Mouse (Mus musculus) small intestine, adult 2 months (tissue): ENCODE measurements around the gene St6gal1. TPM values are rescaled to one million over a fixed set of nuclear protein-coding genes. Genes with fewer than 3 reads are reported as not detected.

Source experiments
- H3K27ac ChIP-seq: fragments of 200-500 bp; 2 replicates; pipeline ENCODE4 v1.5.1; 2012; ENCODE audit warnings: low read depth, low read length, control low read depth, inconsistent platforms; ENCODE audit not compliant: insufficient read depth
- H3K27me3 ChIP-seq: fragments of 200-500 bp; 2 replicates; pipeline ENCODE4 v1.6.1; 2012; ENCODE audit warnings: mild to moderate bottlenecking, moderate library complexity, low read length, inconsistent platforms; ENCODE audit not compliant: control insufficient read depth, insufficient read depth
- H3K36me3 ChIP-seq: fragments of 200-500 bp; 2 replicates; pipeline ENCODE4 v1.6.1; 2012; ENCODE audit warnings: mild to moderate bottlenecking, low read length, control low read depth, inconsistent platforms; ENCODE audit not compliant: control insufficient read depth, insufficient read depth
- H3K4me1 ChIP-seq: fragments of 200-500 bp; 2 replicates; pipeline ENCODE4 v1.6.1; 2012; ENCODE audit warnings: low read length, inconsistent platforms, mixed read lengths; ENCODE audit not compliant: control insufficient read depth, insufficient read depth, insufficient read length
- H3K4me3 ChIP-seq: fragments of 200-500 bp; 2 replicates; pipeline ENCODE4 v1.5.1; 2012; ENCODE audit warnings: low read depth, mild to moderate bottlenecking, control low read depth, inconsistent platforms, low read length, moderate library complexity
- CTCF ChIP-seq: fragments of 200-500 bp; IDR thresholded peaks from 2 replicates; pipeline ENCODE4 v1.5.1; 2012; ENCODE audit warnings: low read depth, mild to moderate bottlenecking, control low read depth, inconsistent platforms, low read length, moderate library complexity, mixed read lengths; ENCODE audit not compliant: insufficient replicate concordance, insufficient read length; ENCODE audit errors: extremely low read depth
- POLR2A ChIP-seq: fragments of 200-500 bp; IDR thresholded peaks from 2 replicates; pipeline ENCODE4 v1.6.1; 2012; ENCODE audit warnings: low read depth, mild to moderate bottlenecking, control low read depth, inconsistent platforms, low read length, moderate library complexity
- WGBS: fragments of 180-500 bp; shearing (Covaris S2); methylation state at CpG from one replicate; pipeline ENCODE4 v1.1.7; 2018; 5-methylcytosine and 5-hydroxymethylcytosine counted together
- polyA plus RNA-seq: library from polyadenylated mRNA; depleted of rRNA; stranded (reverse); fragments of >200 nt; gene quantifications from 2 replicates; pipeline ENCODE4 v1.2.3, GENCODE M21; 2012

St6gal1 gene
- polyA plus RNA-seq, 1 experiment = 6.4 TPM

DNA sequence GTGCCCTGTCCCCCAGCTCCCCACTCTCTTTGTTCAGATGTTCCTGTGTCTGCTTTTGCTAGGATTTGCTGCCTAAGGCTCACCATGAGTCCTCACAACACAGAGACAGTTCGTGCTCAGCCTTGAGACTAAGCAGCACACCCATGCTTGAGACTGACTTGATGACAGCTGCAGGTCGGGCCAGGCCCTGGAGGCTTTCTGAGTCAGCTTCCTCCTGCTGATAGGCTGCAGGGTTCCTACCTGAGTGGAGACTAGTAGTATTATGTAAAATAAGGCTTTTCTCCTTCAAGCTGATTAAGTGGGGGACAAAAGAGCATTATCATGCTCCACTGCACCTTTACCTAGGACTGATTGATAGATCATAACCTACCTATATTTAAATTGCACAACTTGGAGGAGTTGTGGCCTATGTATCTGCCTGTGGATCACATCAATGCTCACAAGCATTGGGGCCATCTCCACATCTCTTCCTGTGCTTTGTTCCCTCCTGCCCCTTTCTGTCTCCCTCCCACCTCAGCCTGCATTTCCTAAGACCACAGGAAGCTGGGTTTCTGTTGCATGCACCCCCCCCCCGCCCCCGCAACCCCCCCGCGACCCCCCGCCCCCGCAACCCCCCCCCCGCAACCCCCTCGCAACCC, 37.7 kb downstream of the St6gal1 start:
- no peak for TF ChIP-seq CTCF
- TF ChIP-seq POLR2A = no peak
- Histone ChIP-seq H3K27ac (no peak overlapping the region), H3K4me3 (no peak overlapping the region), H3K4me1 (no peaks in the 10 kb centered on the region), H3K36me3 (no peaks in the 10 kb centered on the region), H3K27me3 (no peaks in the 10 kb centered on the region)
- WGBS = 32% methylated on average over 2 of the region's 10 CpGs

DNA sequence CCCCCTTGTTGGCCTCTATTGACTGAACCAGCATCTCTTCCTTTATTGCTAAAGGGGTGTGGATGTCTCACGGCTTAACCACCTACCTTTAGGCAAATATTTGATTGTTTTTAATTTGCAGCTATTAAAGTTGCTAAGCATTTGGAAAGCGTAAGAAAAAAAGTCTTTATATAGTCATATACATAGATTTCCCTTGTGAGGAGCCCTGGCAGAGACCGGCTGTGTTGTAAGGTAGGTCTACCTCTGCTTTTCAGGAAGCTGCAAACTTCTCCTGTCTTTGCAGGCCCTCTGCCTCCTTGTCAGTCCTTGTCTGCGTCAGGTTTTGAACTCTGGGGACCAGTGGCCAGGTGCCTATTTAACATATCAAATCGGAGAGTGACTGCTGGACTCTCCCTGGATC, 38.3 kb downstream of the St6gal1 start:
- 59% methylated on average over 5 of the region's 5 CpGs for WGBS
- no peaks in the 10 kb centered on the region for H3K36me3 ChIP-seq

DNA sequence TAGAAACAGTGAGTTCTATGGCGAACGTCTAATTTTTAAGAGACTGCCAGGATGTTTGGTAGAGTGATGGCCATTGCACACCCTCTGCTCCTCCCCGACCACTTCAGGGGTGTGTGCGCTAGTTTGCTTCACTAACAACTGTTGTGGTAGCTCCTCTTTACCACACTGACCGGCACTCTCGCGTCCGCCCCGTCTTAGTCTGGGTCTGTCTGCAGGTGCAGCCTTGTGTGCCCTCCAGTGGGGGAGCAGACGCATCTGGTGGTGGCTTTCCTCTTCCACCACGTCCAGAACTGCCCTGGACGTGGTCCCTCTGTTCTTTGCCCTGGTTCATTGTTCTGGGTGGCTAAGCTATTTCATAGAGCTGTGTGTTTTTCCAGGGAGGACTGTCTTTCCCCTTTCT, 40.5 kb downstream of the St6gal1 start:
- no peaks in the 10 kb centered on the region for H3K36me3 ChIP-seq
- no peak overlapping the region for H3K27ac ChIP-seq
- H3K27me3 ChIP-seq = no peaks in the 10 kb centered on the region
- peaks cover 2% of the 10 kb centered on the region; the same call in 1 of the 2 replicates for H3K4me1 ChIP-seq
- TF ChIP-seq CTCF = no peak
- TF ChIP-seq POLR2A = no peak
- WGBS = 75% methylated on average over 12 of the region's 12 CpGs
- no peak overlapping the region for H3K4me3 ChIP-seq

More for the DNA sequence above, 38.3 kb downstream of the St6gal1 start:
- H3K4me3 ChIP-seq = no peak overlapping the region
- no peak for TF ChIP-seq CTCF
- no peak for TF ChIP-seq POLR2A
- H3K4me1 ChIP-seq = no peaks in the 10 kb centered on the region
- no peak overlapping the region for H3K27ac ChIP-seq
- H3K27me3 ChIP-seq = no peaks in the 10 kb centered on the region

DNA sequence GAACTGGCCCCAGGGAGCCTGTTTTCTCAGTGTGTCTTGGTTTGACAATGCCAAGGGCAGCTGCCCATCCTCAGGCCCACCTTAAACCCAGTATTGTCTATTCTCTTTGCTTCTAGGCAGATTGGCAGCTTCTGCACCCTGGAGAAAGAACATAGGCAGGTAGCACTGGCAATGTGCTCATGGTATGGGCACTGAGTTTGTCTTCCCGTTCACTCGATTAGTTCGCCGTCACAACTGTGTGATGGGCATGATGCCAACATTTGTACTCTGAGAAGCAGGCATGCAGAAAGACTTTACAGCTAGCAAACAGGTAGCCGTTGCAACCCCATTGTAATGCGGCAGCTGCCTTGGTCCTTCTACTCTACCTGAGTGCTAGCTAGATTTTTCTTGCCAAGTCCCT, 40.9 kb downstream of the St6gal1 start:
- no peak overlapping the region for H3K4me3 ChIP-seq
- no peak overlapping the region for H3K27ac ChIP-seq
- TF ChIP-seq CTCF (no peak), POLR2A (no peak)
- H3K36me3 ChIP-seq = no peaks in the 10 kb centered on the region
- WGBS = 42% methylated on average over 6 of the region's 6 CpGs
- peaks cover 2% of the 10 kb centered on the region; the same call in 1 of the 2 replicates for H3K4me1 ChIP-seq
- no peaks in the 10 kb centered on the region for H3K27me3 ChIP-seq

DNA sequence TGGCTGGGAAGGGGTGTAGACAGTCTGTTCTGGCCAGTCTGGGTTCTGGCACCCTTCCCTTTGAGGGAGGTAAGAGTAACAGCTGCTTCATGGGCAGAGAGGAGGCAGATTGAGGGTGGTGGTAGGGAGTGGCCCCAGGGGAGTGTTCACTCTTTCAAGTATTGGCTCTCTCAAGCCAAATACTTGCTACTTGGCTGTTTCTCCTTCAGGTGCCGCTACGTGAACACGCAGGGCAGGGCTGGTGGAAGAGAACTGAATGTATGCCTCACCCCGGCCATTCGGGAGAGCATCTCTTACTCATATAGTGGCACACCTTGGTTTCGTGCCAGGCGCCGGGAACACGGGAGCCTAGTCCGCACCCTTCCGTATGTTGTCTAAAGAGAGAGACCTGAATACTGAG, 41.8 kb downstream of the St6gal1 start:
- TF ChIP-seq CTCF (no peak), POLR2A (no peak)
- Histone ChIP-seq H3K27ac (no peak overlapping the region), H3K36me3 (no peaks in the 10 kb centered on the region), H3K4me1 (peaks cover 2% of the 10 kb centered on the region; the same call in 1 of the 2 replicates), H3K4me3 (no peak overlapping the region), H3K27me3 (no peaks in the 10 kb centered on the region)
- WGBS = 88% methylated on average over 11 of the region's 11 CpGs

DNA sequence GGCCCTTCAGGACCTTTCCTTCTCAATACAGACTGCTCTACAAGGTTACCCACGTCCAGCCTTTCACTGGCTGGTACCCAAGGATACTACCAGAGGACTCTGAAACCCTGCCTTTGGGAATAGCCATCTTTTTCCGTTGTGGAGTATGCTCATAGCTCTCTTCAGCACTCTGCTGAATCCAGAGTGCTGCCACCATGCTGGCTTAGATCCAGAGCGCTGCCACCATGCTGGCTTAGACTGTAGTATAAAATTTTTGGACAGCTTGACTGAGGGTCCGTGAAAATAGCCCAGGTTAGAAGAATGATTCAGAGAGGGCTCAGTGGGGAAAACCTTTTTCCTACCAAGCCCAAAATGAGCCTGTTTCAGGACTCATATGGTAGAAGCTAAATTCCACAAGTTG, 42.4 kb downstream of the St6gal1 start:
- Histone ChIP-seq H3K4me3 (no peak overlapping the region), H3K27me3 (no peaks in the 10 kb centered on the region), H3K4me1 (peaks cover 3% of the 10 kb centered on the region; the same call in 1 of the 2 replicates), H3K27ac (no peak overlapping the region), H3K36me3 (no peaks in the 10 kb centered on the region)
- WGBS = 92% methylated on average over 4 of the region's 4 CpGs
- TF ChIP-seq POLR2A (no peak), CTCF (no peak)

DNA sequence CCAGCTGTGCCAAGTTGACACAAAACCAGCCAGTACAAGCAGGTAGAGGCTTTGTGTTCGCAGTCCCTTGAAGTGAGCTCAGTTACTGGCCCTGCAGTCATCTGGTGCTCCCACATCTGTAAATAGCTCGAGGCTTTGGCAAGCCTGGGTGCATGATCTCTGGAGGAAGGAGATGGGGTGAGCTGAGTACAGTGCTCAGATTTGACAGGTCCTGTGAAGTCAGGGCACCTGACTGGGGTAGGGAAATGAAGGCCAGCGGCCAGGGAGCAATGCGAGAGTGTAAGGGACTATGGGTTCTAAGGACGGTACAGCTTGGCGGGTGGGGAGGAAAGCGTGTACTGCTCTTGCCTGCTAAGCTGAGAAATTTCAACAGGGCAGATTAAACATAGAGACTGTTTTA, 43.7 kb downstream of the St6gal1 start:
- Histone ChIP-seq H3K4me1 (peaks cover 3% of the 10 kb centered on the region; the same call in 1 of the 2 replicates), H3K27me3 (no peaks in the 10 kb centered on the region), H3K27ac (no peak overlapping the region), H3K36me3 (no peaks in the 10 kb centered on the region), H3K4me3 (no peak overlapping the region)
- TF ChIP-seq CTCF = no peak
- TF ChIP-seq POLR2A = no peak
- 84% methylated on average over 7 of the region's 7 CpGs for WGBS
